Mouse (Mus musculus) myocyte (in vitro differentiated cells): ENCODE results near the gene Foxi3.

Experiments used
- CEBPB ChIP-seq: IDR thresholded peaks from 2 replicates; pipeline ENCODE4 v1.6.1; 2011; ENCODE audit warnings: mild to moderate bottlenecking, moderate library complexity; ENCODE audit not compliant: poor library complexity, insufficient read depth, severe bottlenecking
- MAX ChIP-seq: IDR thresholded peaks from one replicate; pipeline ENCODE4 v1.6.1; 2011; ENCODE audit warnings: low read depth, mild to moderate bottlenecking, control low read depth
- MYOD1 ChIP-seq, 3 experiments: IDR thresholded peaks; one replicate each; pipeline ENCODE4 v1.6.1; 2011; ENCODE audit warnings: control low read depth in 2 of 3, low read depth in 2 of 3, mild to moderate bottlenecking in 2 of 3, moderate library complexity in 1 of 3; ENCODE audit not compliant: insufficient read length in 2 of 3, control insufficient read depth in 1 of 3
- POLR2A ChIP-seq: IDR thresholded peaks from one replicate; pipeline ENCODE4 v1.6.1; 2011; ENCODE audit warnings: low read depth, mild to moderate bottlenecking, control low read depth, moderate library complexity; ENCODE audit not compliant: insufficient read length
- POLR2AphosphoS2 ChIP-seq: IDR thresholded peaks from one replicate; pipeline ENCODE4 v1.6.1; 2011; ENCODE audit warnings: low read depth, control low read depth; ENCODE audit not compliant: insufficient read length

- no peak for TF ChIP-seq POLR2A
- no peak for TF ChIP-seq CEBPB
- no peak for TF ChIP-seq POLR2AphosphoS2
- TF ChIP-seq MAX = no peak
- no peak for TF ChIP-seq MYOD1 (IDR thresholded peaks at IDR 0.05; ENCODE audit: control insufficient read depth in 1 of 3, insufficient read length in 2 of 3, low read depth in 2 of 3)
These were observed 39.9 kb downstream of the Foxi3 start for GRCm38 (mm10) chr6:70996123-70996723.
